Mouse (Mus musculus): Measurements from ENCODE around the gene Zfp873.
A peak's percentile ranks its signal among the peaks of the same experiment; 100 is the strongest.
"Not testable (repeated sequence)": the region's sequence is repeated elsewhere in the genome, so short reads cannot be mapped to it uniquely, and the experiment has no call there.

Gene Zfp873

DNA sequence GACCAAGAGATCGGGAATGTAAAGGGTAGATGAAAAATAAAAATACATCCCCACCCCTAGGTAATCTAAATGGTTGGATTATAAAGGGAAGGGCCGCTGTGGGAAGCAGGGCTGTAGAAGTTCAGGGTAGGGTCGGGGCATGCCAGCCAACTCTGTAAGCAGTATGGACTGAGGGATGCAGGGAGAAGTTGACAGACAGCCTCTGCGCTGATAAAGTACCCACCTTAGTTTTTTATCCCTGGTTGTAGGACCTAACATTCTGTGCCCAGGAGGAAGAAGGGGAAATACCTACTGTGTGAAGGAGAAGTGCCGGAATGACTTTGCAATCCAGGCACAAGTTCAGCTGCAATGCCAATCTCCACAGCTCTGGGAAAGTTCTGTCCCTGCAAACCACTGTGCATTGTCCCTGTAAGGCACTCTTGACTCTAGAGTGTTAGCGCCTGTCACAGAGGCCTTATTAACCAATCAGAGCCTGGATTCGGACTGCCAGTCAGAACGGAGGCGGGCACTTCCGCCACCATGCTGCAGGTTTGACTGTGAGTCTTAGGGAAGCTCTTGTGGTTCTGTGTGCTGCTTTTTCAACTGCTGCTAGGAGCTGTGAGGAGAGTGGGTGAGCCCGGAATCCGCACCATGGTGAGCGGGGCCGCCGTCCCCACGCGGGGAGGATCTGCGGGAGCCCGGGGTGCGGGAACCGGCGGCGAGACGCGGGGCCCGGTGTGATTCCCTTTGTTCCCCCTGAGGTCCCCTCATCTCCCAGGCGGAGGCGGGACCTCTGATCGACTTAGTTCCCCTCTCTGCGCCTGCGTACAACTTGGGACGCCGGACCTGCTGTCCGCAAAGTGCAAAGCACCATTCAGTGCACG lies at the start of gene Zfp873:
Zfp873 (plus strand) TSS at position 527 of the 863 bp plus-strand sequence.
- DNase-seq (ENCODE audit: low spot score in 2 of 2), result peak; percentile 84 to 88

DNA sequence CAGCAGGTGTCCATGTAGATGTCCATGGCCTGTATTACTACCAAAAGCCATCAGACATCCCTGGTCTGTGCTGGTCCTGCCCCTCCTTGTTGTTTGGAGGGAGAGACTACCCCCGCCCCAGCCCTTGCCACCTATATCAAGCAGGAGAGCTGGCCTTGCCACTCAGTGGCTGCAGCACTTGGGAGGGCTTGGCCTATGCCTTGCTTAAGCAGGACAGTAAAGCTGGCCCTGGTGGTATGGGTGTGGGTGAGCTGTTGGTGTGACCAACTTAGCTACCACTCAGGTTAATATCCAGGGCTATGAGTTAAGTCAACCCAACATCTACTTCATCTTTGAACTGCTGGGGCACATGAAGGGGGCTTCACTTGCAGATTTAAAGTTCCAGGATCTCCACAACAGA lies 44.7 kb upstream of the Zfp873 start:
- DNase-seq (ENCODE audit: low spot score in 2 of 2), result not testable (repeated sequence)

DNA sequence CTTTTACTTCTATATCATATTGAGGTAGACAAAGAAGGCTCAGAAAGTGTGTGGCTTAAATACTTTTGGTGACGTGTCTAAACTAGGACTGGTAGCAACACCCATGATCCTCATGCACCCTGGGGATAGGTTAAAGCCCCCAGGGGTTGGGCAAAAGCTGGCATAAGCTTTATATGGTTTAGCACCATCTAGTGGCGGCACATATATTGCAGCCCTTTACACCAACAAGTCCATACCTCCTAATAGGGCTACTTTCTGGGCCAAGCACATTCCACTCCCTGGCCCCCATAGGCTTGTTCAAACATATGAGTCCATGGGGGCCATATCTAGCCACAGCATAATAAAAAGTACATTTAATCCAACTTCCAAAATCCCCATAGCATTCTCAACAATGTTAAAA lies 43.1 kb upstream of the Zfp873 start:
- DNase-seq (ENCODE audit: low spot score in 2 of 2), result not testable (repeated sequence)

DNA sequence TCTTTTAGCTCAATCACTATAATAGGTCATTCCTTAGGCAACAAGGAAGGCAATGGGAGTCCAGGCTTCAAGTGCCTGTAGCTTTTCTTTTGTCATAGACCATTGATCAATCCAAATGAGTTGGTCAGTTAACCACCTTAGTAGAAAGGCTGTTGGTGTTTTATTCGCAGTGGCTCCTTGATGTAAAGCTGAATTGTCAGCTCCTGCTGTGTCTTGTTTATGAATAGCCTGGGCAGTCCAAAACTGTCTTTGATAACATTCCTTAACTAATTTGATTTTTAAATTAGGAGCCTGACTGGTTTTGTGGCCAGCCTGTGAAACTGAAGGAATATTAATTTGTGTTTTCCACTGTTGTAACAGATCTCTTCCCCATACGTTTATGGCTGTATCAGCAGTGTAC lies 5.7 kb upstream of the Zfp873 start:
- DNase-seq (ENCODE audit: low spot score in 2 of 2), result no peak

DNA sequence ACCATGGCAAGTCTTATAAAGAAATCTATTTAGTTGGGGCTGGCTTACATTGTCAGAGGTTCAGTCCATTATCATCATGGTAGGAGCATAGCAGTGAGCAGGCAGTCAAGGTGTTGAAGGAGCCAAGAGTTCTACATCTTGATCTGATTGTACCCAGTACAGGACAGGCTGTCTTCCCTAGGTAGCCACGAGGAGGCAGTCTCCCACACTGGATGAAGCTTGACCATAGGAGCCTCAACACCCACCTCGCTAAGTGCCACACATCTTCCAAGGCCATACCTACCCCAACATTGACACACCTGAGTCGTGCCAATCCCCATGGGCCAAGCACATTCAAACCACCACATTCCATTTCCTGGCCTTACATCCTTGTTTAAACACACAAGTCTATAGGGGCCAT lies 1.3 kb upstream of the Zfp873 start:
- no peak for DNase-seq (ENCODE audit: low spot score in 2 of 2)

DNA sequence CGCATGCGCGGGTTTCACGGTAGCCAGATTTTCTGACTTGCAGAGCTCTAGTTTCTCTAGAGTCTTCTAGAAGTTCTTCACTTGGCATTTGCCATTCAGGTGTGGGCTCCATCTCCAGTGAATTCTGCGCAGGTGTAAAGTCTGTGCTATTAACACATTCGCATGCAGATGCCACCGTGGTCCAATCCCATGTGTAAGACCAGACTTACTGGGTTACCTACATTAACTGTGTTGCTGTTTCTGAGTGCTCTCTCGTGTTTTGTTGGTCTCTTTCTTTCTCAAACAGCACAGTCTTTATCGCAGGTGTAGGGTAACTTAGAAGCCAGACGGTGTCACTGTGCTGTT lies 509 bp downstream of the Zfp873 start:
- DNase-seq (ENCODE audit: low spot score in 2 of 2), result not testable (repeated sequence)

DNA sequence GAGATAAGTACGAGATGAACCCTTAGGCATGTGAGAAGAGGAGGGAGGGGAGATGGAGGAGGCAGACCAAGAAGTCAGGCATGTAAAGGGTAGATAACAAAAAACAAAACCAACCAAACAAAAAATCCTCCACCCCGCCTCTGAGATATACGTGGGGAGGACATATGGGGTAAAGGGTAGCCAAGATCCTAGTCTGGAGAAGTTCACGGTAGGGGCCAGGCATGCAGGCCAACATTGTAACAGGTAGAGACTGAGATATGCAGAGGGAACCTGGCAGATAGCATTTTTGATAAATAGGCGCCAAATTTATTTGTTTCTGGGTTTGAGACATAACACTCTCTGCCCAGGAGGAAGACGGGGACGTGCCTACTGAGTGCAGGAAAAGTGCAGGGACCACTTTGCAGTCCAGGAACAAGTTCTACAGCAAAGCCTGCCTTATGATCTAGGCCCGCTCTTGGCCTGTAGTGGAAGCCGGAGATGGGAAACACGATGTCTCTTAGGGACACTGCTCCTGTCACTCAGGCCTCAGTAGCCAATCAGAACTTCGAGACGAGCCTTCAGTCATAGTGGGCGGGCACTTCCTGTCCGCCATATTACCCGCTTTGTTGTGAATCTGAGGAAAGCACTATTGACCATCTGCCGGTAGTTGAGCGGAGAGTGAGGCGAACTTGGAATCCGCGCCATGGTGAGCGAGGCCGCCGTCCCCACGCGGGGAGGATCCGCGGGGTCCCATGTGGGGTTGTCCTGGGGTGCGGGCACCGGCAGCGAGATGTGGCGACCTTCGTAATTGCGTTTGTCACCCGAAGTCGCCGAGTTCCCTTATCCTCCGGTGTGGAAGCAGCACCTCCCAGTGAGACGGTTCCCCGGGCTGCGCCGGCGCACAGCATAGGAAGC lies 35.1 kb downstream of the Zfp873 start, which contains the start of gene BC024063:
BC024063 (plus strand) TSS at position 626 of the 894 bp plus-strand sequence.
- DNase-seq (ENCODE audit: low spot score in 2 of 2), result peak; percentile 50 to 62

DNA sequence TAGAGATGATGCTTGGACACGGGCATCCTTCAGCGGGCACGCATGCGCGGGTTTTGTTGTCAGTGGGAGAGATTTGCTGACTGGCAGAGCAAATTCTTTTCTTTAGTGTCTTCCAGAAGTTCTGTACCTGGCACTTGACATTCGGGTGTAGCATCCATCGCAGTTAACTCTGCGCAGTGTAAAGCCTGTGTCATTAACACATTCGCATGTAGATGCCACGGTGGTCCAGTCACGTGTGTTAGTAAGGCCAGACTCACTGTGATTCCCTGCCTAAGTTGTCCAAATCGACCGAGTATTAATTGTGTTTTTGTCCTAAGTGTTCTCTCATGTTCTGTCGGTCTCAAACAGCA lies 35.7 kb downstream of the Zfp873 start:
- DNase-seq (ENCODE audit: low spot score in 2 of 2), result not testable (repeated sequence)

Measured in frontal cortex, postnatal 25 days (tissue).